Mouse (Mus musculus) G1E (cell line): Measurements from ENCODE around the gene Wwc2.

ENCODE experiments used
- CTCF ChIP-seq: IDR thresholded peaks from 2 replicates; pipeline ENCODE4 v1.5.1; 2012; ENCODE audit warnings: low read depth, low read length, inconsistent platforms, mixed read lengths
- GATA1 ChIP-seq: IDR thresholded peaks from 2 replicates; pipeline ENCODE4 v1.6.1; 2012; ENCODE audit warnings: borderline replicate concordance, low read length, inconsistent platforms, mixed read lengths

- no peak for TF ChIP-seq CTCF
- TF ChIP-seq GATA1: no peak
Measured at GRCm38 (mm10) chr8:47947672-47948618, 42.8 kb downstream of the Wwc2 start.
